In genomic region chr16:88374612-88375011, GRCm38 (mm10) we compare ENCODE assay signal across 17 mouse cellular contexts.
"Had no signal": no experiment of that assay in that cellular context is flagged by ENCODE, and none has a peak within 500 bp of the region (broad histone marks: within the 10 kb centered on the region; RNA-seq: fewer than 3 reads in every experiment).

No protein-coding gene starts in this region.

- H3K27ac ChIP-seq: lung, embryonic 15.5 days; macrophage; midbrain, embryonic 12.5 days; midbrain, embryonic 15.5 days; neural tube, embryonic 12.5 days; stomach, embryonic 15.5 days; stomach, postnatal 0 days had no signal

- H3K4me1 ChIP-seq: megakaryocyte, embryonic 14.5 days; midbrain, embryonic 12.5 days; midbrain, embryonic 15.5 days; stomach, embryonic 15.5 days had no signal

- H3K36me3 ChIP-seq: lung, embryonic 15.5 days; midbrain, embryonic 12.5 days; midbrain, embryonic 15.5 days; neural tube, embryonic 12.5 days; stomach, embryonic 15.5 days had no signal

- ATAC-seq: liver, postnatal 0 days; lung, postnatal 0 days; midbrain, embryonic 15.5 days had no signal

- H3K4me3 ChIP-seq: lung, embryonic 15.5 days; megakaryocyte, embryonic 14.5 days; midbrain, embryonic 12.5 days; midbrain, embryonic 15.5 days; neural tube, embryonic 12.5 days; stomach, embryonic 15.5 days had no signal

- H3K9me3 ChIP-seq: lung, embryonic 15.5 days; midbrain, embryonic 12.5 days; midbrain, embryonic 15.5 days; neural tube, embryonic 12.5 days; stomach, embryonic 15.5 days had no signal

- H3K4me2 ChIP-seq: lung, embryonic 15.5 days; midbrain, embryonic 12.5 days; midbrain, embryonic 15.5 days; neural tube, embryonic 12.5 days; stomach, embryonic 15.5 days had no signal

- DNase-seq: liver, postnatal 0 days; lung, adult 2 months; lung, postnatal 14 days; lung, postnatal 36 days; right cerebral cortex, postnatal 14 days; thymus, adult 2 months; thymus, postnatal 25 days; thymus, postnatal 4 days had no signal

- H3K9ac ChIP-seq: liver, postnatal 0 days; lung, embryonic 15.5 days; midbrain, embryonic 12.5 days; midbrain, embryonic 15.5 days; neural tube, embryonic 12.5 days; stomach, embryonic 15.5 days had no signal

- H3K27me3 ChIP-seq: lung, embryonic 15.5 days; megakaryocyte, embryonic 14.5 days; midbrain, embryonic 12.5 days; midbrain, embryonic 15.5 days; neural tube, embryonic 12.5 days; stomach, embryonic 15.5 days had no signal
